Mouse (Mus musculus): ENCODE measurements around the gene Hvcn1. TPM values are rescaled to one million over a fixed set of nuclear protein-coding genes. Genes with fewer than 3 reads are reported as not detected.

Hvcn1 gene
- polyA plus RNA-seq, 1 experiment from 2014 or later, result 14.6 TPM

DNA sequence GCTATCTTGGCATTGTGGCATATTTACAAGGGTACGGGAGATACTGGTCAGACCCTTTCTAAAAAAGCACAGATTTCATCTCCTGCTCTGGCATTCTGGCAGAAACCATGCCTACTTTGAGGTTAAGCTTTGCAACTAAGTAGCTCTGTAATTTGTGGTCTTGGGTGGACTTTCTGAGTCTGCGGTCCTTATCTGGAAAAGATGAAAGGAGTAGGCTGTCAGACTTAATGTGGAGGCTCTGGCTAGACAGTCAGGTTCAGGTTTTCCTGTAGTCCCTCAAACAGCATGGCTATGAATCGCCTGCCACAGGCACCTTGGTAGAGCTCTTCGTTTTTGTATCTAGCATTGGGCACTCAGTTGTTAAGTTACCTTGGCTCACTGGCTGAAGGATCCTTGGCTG lies 80.4 kb downstream of the Hvcn1 start:
- no peak for ATAC-seq (ENCODE audit: low FRiP score, low TSS enrichment)
- Histone ChIP-seq H3K4me1 (ENCODE audit: insufficient read depth, low read length) (peaks cover 24% of the 10 kb centered on the region), H3K9ac (replicated peaks; ENCODE audit: low read length) (no peak overlapping the region), H3K36me3 (ENCODE audit: insufficient read depth, low read length) (0 out of 2 replicates have a peak, but pooled peaks cover 6% of the 10 kb centered on the region), H3K4me3 (ENCODE audit: low read length) (no peak overlapping the region), H3K4me2 (replicated peaks; ENCODE audit: low read depth, low read length) (no peak overlapping the region), H3K9me3 (ENCODE audit: low read length) (no peaks in the 10 kb centered on the region; the same call in 1 of the 2 replicates), H3K27me3 (ENCODE audit: insufficient read depth, low read length) (no peaks in the 10 kb centered on the region), H3K27ac (ENCODE audit: low read length) (no peak overlapping the region)
- WGBS, result 82% methylated on average over 4 of the region's 4 CpGs

DNA sequence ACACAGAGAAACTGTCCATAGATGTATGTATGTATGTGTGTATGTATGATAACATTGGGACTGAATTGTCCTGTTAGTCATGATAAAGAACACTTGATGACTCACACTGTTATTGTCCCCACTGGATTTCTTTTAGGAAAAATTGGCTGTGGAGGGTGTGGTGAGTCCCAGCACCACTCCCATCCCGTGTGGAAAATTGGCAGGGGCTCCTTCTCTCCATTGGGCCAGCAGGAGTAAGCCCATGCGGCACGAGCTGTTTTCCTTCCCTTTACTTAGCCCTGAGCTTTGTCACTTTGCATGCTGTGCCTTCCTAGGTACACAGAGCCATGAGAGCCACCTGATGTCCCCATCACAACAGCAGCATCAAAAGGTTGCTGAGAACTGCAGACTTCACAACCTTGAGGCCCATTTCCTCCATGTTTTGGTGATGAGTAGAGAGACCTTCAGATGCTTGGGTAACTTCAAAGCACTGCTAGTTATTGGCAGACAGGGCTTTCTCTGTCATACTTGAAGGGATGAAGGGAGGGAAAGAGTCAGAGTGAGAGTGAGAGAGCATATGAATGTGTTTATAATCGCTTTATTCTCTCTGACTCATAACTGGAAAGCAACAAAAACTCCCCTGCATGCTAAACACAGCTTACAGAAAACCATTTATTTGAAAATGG lies 81.7 kb downstream of the Hvcn1 start:
- whole genome bisulfite sequencing, result 83% methylated on average over 4 of the region's 4 CpGs
- H3K36me3 ChIP-seq (ENCODE audit: insufficient read depth, low read length), result 0 out of 2 replicates have a peak, but pooled peaks cover 6% of the 10 kb centered on the region
- H3K9ac ChIP-seq (replicated peaks; ENCODE audit: low read length), result no peak overlapping the region
- no peak overlapping the region for H3K27ac ChIP-seq (ENCODE audit: low read length)
- no peaks in the 10 kb centered on the region; the same call in 1 of the 2 replicates for H3K9me3 ChIP-seq (ENCODE audit: low read length)
- H3K27me3 ChIP-seq (ENCODE audit: insufficient read depth, low read length), result no peaks in the 10 kb centered on the region
- H3K4me2 ChIP-seq (replicated peaks; ENCODE audit: low read depth, low read length), result no peak overlapping the region
- H3K4me1 ChIP-seq (ENCODE audit: insufficient read depth, low read length), result peaks cover 23% of the 10 kb centered on the region
- H3K4me3 ChIP-seq (ENCODE audit: low read length), result no peak overlapping the region
- no peak for ATAC-seq (ENCODE audit: low FRiP score, low TSS enrichment)

DNA sequence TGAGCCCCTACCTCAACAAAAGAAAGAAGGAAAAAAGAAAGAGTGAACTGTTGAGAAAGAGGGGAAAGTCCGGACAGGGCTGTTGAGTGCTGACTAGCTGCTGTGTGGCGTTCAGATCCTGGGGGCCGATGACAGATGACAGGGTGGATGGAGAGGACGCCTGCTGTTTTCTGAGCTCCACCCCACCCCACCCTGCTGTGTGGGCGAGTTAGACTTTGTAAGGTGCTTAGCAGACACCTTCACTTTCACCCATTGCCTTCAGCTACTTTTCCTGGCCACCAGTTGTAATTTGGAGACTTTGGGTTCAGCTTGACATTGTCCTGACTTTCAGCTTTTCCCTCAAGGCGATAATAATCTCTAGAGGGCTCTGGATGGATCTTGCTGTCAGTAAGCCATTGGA lies 84.5 kb downstream of the Hvcn1 start:
- no peak overlapping the region for H3K4me3 ChIP-seq (ENCODE audit: low read length)

More for the DNA sequence above, 84.5 kb downstream of the Hvcn1 start:
- no peak overlapping the region for H3K27ac ChIP-seq (ENCODE audit: low read length)
- no peak overlapping the region for H3K4me2 ChIP-seq (replicated peaks; ENCODE audit: low read depth, low read length)
- H3K4me1 ChIP-seq (ENCODE audit: insufficient read depth, low read length), result peaks cover 8% of the 10 kb centered on the region
- 0 out of 2 replicates have a peak, but pooled peaks cover 6% of the 10 kb centered on the region for H3K36me3 ChIP-seq (ENCODE audit: insufficient read depth, low read length)
- 68% methylated on average over 6 of the region's 6 CpGs for WGBS
- H3K9ac ChIP-seq (replicated peaks; ENCODE audit: low read length), result peak overlapping the region; percentile 25; the same call in 1 of the 2 replicates
- H3K27me3 ChIP-seq (ENCODE audit: insufficient read depth, low read length), result no peaks in the 10 kb centered on the region
- ATAC-seq (ENCODE audit: low FRiP score, low TSS enrichment), result no peak
- no peaks in the 10 kb centered on the region; the same call in 1 of the 2 replicates for H3K9me3 ChIP-seq (ENCODE audit: low read length)

Other genes with a start within 250 kb of the Hvcn1 start
- 9.0 and 9.9 TPM in 2 replicates for gene Cux2, start 156.7 kb upstream of the Hvcn1 start, polyA plus RNA-seq (2015; fragmentation: Nextera tagmentation; extraction: Ambion mirVana)
- 1.7 and 2.3 TPM in 2 replicates for gene Myl2, start 105.9 kb upstream of the Hvcn1 start, polyA plus RNA-seq (2015; fragmentation: Nextera tagmentation; extraction: Ambion mirVana)
- gene Ccdc63, start 66.0 kb upstream of the Hvcn1 start, polyA plus RNA-seq (2015; fragmentation: Nextera tagmentation; extraction: Ambion mirVana), result 0.15 TPM in 1 of 2 replicates, not detected in the other
- gene Ppp1cc, start 48.5 kb upstream of the Hvcn1 start, polyA plus RNA-seq (2015; fragmentation: Nextera tagmentation; extraction: Ambion mirVana), result 269 and 277 TPM in 2 replicates
- 7.9 and 8.0 TPM in 2 replicates for gene Tctn1, start 57.7 kb downstream of the Hvcn1 start, polyA plus RNA-seq (2015; fragmentation: Nextera tagmentation; extraction: Ambion mirVana)
- 8.6 TPM in 2 replicates for gene Pptc7, start 77.6 kb downstream of the Hvcn1 start, polyA plus RNA-seq (2015; fragmentation: Nextera tagmentation; extraction: Ambion mirVana)
- gene Rad9b, start 147.4 kb downstream of the Hvcn1 start, polyA plus RNA-seq (2015; fragmentation: Nextera tagmentation; extraction: Ambion mirVana), result 11.1 and 13.8 TPM in 2 replicates
- gene Vps29, start 147.6 kb downstream of the Hvcn1 start, polyA plus RNA-seq (2015; fragmentation: Nextera tagmentation; extraction: Ambion mirVana), result 220 and 234 TPM in 2 replicates
- gene Gpn3, start 165.1 kb downstream of the Hvcn1 start, polyA plus RNA-seq (2015; fragmentation: Nextera tagmentation; extraction: Ambion mirVana), result 72.8 and 78.0 TPM in 2 replicates
- gene Fam216a, start 165.6 kb downstream of the Hvcn1 start, polyA plus RNA-seq (2015; fragmentation: Nextera tagmentation; extraction: Ambion mirVana), result 60.1 and 66.0 TPM in 2 replicates
- gene Arpc3, start 185.1 kb downstream of the Hvcn1 start, polyA plus RNA-seq (2015; fragmentation: Nextera tagmentation; extraction: Ambion mirVana), result 140 and 154 TPM in 2 replicates
- 56.5 and 56.8 TPM in 2 replicates for gene Anapc7, start 214.9 kb downstream of the Hvcn1 start, polyA plus RNA-seq (2015; fragmentation: Nextera tagmentation; extraction: Ambion mirVana)